Mouse (Mus musculus): ENCODE results near the gene Man2b1. TPM values are rescaled to one million over a fixed set of nuclear protein-coding genes. Genes with fewer than 3 reads are reported as not detected.
"Not testable (repeated sequence)": the region's sequence is repeated elsewhere in the genome, so short reads cannot be mapped to it uniquely, and the experiment has no call there.

The Man2b1 gene
- polyA plus RNA-seq, 1 experiment from 2014 or later: 30.6 TPM

- no peak for ATAC-seq (replicated peaks; ENCODE audit: insufficient number of reproducible peaks, insufficient read depth, low FRiP score, low read depth)
- H3K9me3 ChIP-seq (replicated peaks): no peaks in the 10 kb centered on the region
- H3K27ac ChIP-seq: no peak overlapping the region
- no peak overlapping the region for H3K4me2 ChIP-seq
- no peaks in the 10 kb centered on the region for H3K27me3 ChIP-seq
- no peak overlapping the region for H3K9ac ChIP-seq
- 89% methylated on average over 10 of the region's 10 CpGs for WGBS
- H3K36me3 ChIP-seq: peaks cover 36% of the 10 kb centered on the region
- H3K4me3 ChIP-seq: no peak overlapping the region
- peaks cover 20% of the 10 kb centered on the region for H3K4me1 ChIP-seq (replicated peaks)
These were observed 8.5 kb upstream of the Man2b1 start for GRCm38 (mm10) chr8:85074617-85075016.

GRCm38 (mm10) chr8:85076001-85076400 is 7.1 kb upstream of the Man2b1 start:
- Histone ChIP-seq H3K4me1 (replicated peaks) (peaks cover 25% of the 10 kb centered on the region), H3K9ac (no peak overlapping the region), H3K27ac (no peak overlapping the region), H3K4me3 (no peak overlapping the region), H3K27me3 (no peaks in the 10 kb centered on the region), H3K4me2 (no peak overlapping the region), H3K36me3 (peaks cover 36% of the 10 kb centered on the region), H3K9me3 (replicated peaks) (no peaks in the 10 kb centered on the region)
- ATAC-seq (replicated peaks; ENCODE audit: insufficient number of reproducible peaks, insufficient read depth, low FRiP score, low read depth): no peak
- WGBS: 66% methylated on average over 9 of the region's 9 CpGs

- Histone ChIP-seq H3K4me3 (no peak overlapping the region), H3K9me3 (replicated peaks) (no peaks in the 10 kb centered on the region), H3K4me2 (no peak overlapping the region), H3K36me3 (peaks cover 36% of the 10 kb centered on the region), H3K27me3 (no peaks in the 10 kb centered on the region), H3K9ac (no peak overlapping the region), H3K4me1 (replicated peaks) (peaks cover 32% of the 10 kb centered on the region), H3K27ac (no peak overlapping the region)
- no peak for ATAC-seq (replicated peaks; ENCODE audit: insufficient number of reproducible peaks, insufficient read depth, low FRiP score, low read depth)
- 0% methylated on average over 2 of the region's 2 CpGs for WGBS
These were observed 6.1 kb upstream of the Man2b1 start for GRCm38 (mm10) chr8:85076993-85077392.

- ATAC-seq (replicated peaks; ENCODE audit: insufficient number of reproducible peaks, insufficient read depth, low FRiP score, low read depth): no peak
- Histone ChIP-seq H3K9ac (peak overlapping the region; percentile 90), H3K4me3 (peak overlapping the region; percentile 88), H3K36me3 (peaks cover 24% of the 10 kb centered on the region), H3K27me3 (no peaks in the 10 kb centered on the region), H3K27ac (peak overlapping the region; percentile 85), H3K9me3 (replicated peaks) (no peaks in the 10 kb centered on the region), H3K4me2 (peak overlapping the region; percentile 96), H3K4me1 (replicated peaks) (peaks cover 39% of the 10 kb centered on the region)
- whole genome bisulfite sequencing: under 1% methylated on average over 25 of the region's 25 CpGs
These were observed 2.9 kb upstream of the Man2b1 start for GRCm38 (mm10) chr8:85080214-85080531.

- peak; percentile 14; the same call in 1 of the 2 replicates for ATAC-seq (replicated peaks; ENCODE audit: insufficient number of reproducible peaks, insufficient read depth, low FRiP score, low read depth)
- peak within 1 kb of the TSS; percentile 88 for H3K4me3 ChIP-seq
- peak within 1 kb of the TSS; percentile 90 for H3K9ac ChIP-seq
- no peaks in the 10 kb centered on the region for H3K9me3 ChIP-seq (replicated peaks)
- H3K36me3 ChIP-seq: peaks cover 24% of the 10 kb centered on the region
- H3K27ac ChIP-seq: peak within 1 kb of the TSS; percentile 85
- under 1% methylated on average over 30 of the region's 30 CpGs for WGBS
- H3K4me2 ChIP-seq: peak within 1 kb of the TSS; percentile 96
- H3K27me3 ChIP-seq: no peaks in the 10 kb centered on the region
- H3K4me1 ChIP-seq (replicated peaks): peaks cover 39% of the 10 kb centered on the region
These were observed 2.4 kb upstream of the Man2b1 start, which contains the start of gene Wdr83os for GRCm38 (mm10) chr8:85080532-85081215. Wdr83os (plus strand) TSS chr8:85080740.

- Histone ChIP-seq H3K9me3 (replicated peaks) (no peaks in the 10 kb centered on the region), H3K4me1 (replicated peaks) (peaks cover 39% of the 10 kb centered on the region), H3K4me2 (peak within 1 kb of the TSS; percentile 96), H3K9ac (peak within 1 kb of the TSS; percentile 90), H3K27ac (peak within 1 kb of the TSS; percentile 85), H3K36me3 (peaks cover 20% of the 10 kb centered on the region; the same call in 1 of the 2 replicates), H3K27me3 (no peaks in the 10 kb centered on the region), H3K4me3 (peak within 1 kb of the TSS; percentile 88)
- WGBS: under 1% methylated on average over 9 of the region's 9 CpGs
- peak; percentile 45 for ATAC-seq (replicated peaks; ENCODE audit: insufficient number of reproducible peaks, insufficient read depth, low FRiP score, low read depth)
These were observed 1.9 kb upstream of the Man2b1 start, which contains the start of gene Wdr83 for GRCm38 (mm10) chr8:85081216-85081555. Wdr83 (minus strand) TSS chr8:85081306.

GRCm38 (mm10) chr8:85082169-85082568 is 901 bp upstream of the Man2b1 start:
- not testable (repeated sequence) for ATAC-seq (replicated peaks; ENCODE audit: insufficient number of reproducible peaks, insufficient read depth, low FRiP score, low read depth); H3K9me3 ChIP-seq (replicated peaks); H3K27ac ChIP-seq; H3K9ac ChIP-seq; H3K4me2 ChIP-seq; H3K27me3 ChIP-seq
- WGBS: 77% methylated on average over 4 of the region's 4 CpGs
- Histone ChIP-seq H3K4me3 (0 out of 2 replicates have a peak overlapping the region, but pooled peaks have one; percentile 91), H3K36me3 (peaks cover 21% of the 10 kb centered on the region; the same call in 1 of the 2 replicates), H3K4me1 (replicated peaks) (peaks cover 39% of the 10 kb centered on the region)

GRCm38 (mm10) chr8:85084633-85085032 is 1.6 kb downstream of the Man2b1 start:
- H3K4me1 ChIP-seq (replicated peaks): peaks cover 32% of the 10 kb centered on the region
- no peak overlapping the region for H3K4me3 ChIP-seq
- no peaks in the 10 kb centered on the region for H3K9me3 ChIP-seq (replicated peaks)
- H3K4me2 ChIP-seq: no peak overlapping the region
- no peak overlapping the region for H3K9ac ChIP-seq
- H3K36me3 ChIP-seq: peaks cover 23% of the 10 kb centered on the region; the same call in 1 of the 2 replicates
- 79% methylated on average over 8 of the region's 8 CpGs for WGBS
- no peak overlapping the region for H3K27ac ChIP-seq
- no peak for ATAC-seq (replicated peaks; ENCODE audit: insufficient number of reproducible peaks, insufficient read depth, low FRiP score, low read depth)
- H3K27me3 ChIP-seq: no peaks in the 10 kb centered on the region

- 76% methylated on average over 3 of the region's 3 CpGs for WGBS
- no peak overlapping the region for H3K27ac ChIP-seq
- H3K9me3 ChIP-seq (replicated peaks): no peaks in the 10 kb centered on the region
- H3K4me1 ChIP-seq (replicated peaks): peaks cover 24% of the 10 kb centered on the region
- ATAC-seq (replicated peaks; ENCODE audit: insufficient number of reproducible peaks, insufficient read depth, low FRiP score, low read depth): no peak
- no peaks in the 10 kb centered on the region for H3K27me3 ChIP-seq
- H3K4me3 ChIP-seq: no peak overlapping the region
- no peak overlapping the region for H3K9ac ChIP-seq
- H3K4me2 ChIP-seq: no peak overlapping the region
- H3K36me3 ChIP-seq: peaks cover 23% of the 10 kb centered on the region; the same call in 1 of the 2 replicates
These were observed 3.2 kb downstream of the Man2b1 start for GRCm38 (mm10) chr8:85086238-85086637.

GRCm38 (mm10) chr8:85088771-85089170 is 5.7 kb downstream of the Man2b1 start:
- Histone ChIP-seq H3K36me3 (peaks cover 27% of the 10 kb centered on the region; the same call in 1 of the 2 replicates), H3K27ac (no peak overlapping the region), H3K4me2 (no peak overlapping the region), H3K4me1 (replicated peaks) (peaks cover 8% of the 10 kb centered on the region), H3K9me3 (replicated peaks) (no peaks in the 10 kb centered on the region), H3K4me3 (no peak overlapping the region), H3K9ac (no peak overlapping the region), H3K27me3 (no peaks in the 10 kb centered on the region)
- no peak for ATAC-seq (replicated peaks; ENCODE audit: insufficient number of reproducible peaks, insufficient read depth, low FRiP score, low read depth)
- WGBS: 66% methylated on average over 2 of the region's 2 CpGs

- WGBS: 88% methylated on average over 11 of the region's 11 CpGs
- Histone ChIP-seq H3K4me1 (replicated peaks) (no peaks in the 10 kb centered on the region), H3K27me3 (no peaks in the 10 kb centered on the region), H3K27ac (no peak overlapping the region), H3K36me3 (peaks cover 26% of the 10 kb centered on the region), H3K9ac (no peak overlapping the region), H3K4me2 (no peak overlapping the region), H3K9me3 (replicated peaks) (no peaks in the 10 kb centered on the region), H3K4me3 (no peak overlapping the region)
- ATAC-seq (replicated peaks; ENCODE audit: insufficient number of reproducible peaks, insufficient read depth, low FRiP score, low read depth): no peak
These were observed 7.8 kb downstream of the Man2b1 start for GRCm38 (mm10) chr8:85090856-85091255.

GRCm38 (mm10) chr8:85091526-85092090 is 8.5 kb downstream of the Man2b1 start:
- ATAC-seq (replicated peaks; ENCODE audit: insufficient number of reproducible peaks, insufficient read depth, low FRiP score, low read depth): no peak
- no peak overlapping the region for H3K4me2 ChIP-seq
- peaks cover 31% of the 10 kb centered on the region for H3K36me3 ChIP-seq
- no peak overlapping the region for H3K4me3 ChIP-seq
- no peak overlapping the region for H3K27ac ChIP-seq
- no peaks in the 10 kb centered on the region for H3K9me3 ChIP-seq (replicated peaks)
- no peaks in the 10 kb centered on the region for H3K4me1 ChIP-seq (replicated peaks)
- WGBS: 40% methylated on average over 21 of the region's 21 CpGs
- no peak overlapping the region for H3K9ac ChIP-seq
- no peaks in the 10 kb centered on the region for H3K27me3 ChIP-seq

Measured in heart, embryonic 15.5 days (tissue).